Mouse (Mus musculus): Measurements from ENCODE around the gene Msl2.

The Msl2 gene

GRCm38 (mm10) chr9:101075091-101075581, 1.2 kb downstream of the Msl2 start:
- peak; percentile 66 for DNase-seq

- DNase-seq, result no peak
Observed at GRCm38 (mm10) chr9:101075694-101076093, 1.8 kb downstream of the Msl2 start.

DNA sequence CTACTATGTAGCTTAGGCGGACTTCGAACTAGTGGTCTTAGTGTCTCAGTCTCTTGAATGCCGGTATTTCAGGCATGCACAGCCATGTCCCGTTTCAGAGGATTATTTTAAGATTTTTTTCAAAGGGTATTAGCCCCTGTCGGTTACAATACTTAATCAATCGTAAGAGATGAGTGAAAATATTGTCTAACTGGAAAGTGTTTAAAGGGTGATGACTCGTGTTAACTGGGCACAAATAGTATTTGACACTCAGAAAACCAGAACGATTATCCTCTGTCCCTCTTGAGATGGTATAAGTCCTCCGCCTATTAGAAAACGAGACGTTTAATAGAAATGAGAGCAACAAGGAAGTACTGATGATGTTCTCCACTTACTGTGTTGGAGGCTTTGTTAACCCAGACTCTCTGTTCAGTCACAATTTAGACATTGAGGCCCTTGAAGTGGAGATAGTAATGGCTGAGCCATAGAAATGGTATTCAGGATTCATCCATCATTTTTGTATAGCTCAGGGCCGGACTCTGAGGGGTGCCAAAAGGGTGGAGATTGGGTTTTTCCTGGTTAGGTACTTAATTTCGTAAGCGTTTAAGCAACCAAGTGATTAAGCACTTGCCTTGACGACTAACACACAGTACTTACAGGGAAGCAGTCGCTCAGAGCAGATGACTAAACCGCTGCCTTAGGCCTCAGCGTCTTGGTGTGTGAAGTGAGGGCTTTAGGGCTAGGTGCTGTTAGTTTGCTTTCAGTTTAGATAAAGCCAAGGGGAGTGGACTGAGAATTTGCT, 2.4 kb downstream of the Msl2 start:
- DNase-seq, result peak; percentile 41

DNA sequence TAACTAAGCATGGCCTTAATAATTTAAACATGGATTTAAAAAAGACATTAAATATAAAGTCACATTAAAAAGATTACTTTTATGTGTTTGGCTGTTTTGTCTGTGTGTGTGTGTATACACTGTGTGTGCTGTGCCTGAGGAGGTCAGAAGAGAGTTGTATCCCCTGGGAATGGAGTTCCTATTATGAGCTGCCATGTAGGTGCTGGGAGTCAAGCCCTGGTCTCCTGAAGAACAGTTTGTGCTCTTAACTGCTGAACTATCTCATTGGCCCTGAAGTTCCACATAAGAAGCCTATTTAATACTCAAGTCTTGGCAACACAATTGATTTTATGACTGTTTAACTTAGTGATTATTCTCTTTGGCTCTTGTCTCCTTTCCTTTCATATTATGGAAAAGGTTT, 3.6 kb downstream of the Msl2 start:
- no peak for DNase-seq

DNA sequence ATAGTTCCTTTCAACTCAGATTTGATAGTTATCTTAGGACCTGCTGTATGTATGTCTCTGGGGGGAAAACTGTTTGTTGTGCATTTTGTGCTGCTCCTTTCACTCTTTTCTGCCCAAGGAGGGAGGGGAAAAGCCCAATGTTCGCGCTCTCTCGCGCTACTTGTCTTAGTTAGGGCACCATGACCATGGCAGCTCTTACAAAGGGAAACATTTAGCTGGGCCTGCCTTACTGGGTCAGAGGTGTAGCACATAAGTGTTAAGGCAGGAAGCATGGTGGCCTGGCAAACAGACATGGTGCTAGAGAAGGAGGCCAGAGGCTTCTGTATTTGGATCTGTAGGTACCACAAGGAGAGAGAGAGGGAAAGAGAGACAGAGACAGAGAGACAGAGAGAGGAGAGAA, 4.7 kb downstream of the Msl2 start:
- peak; percentile 30 for DNase-seq

- DNase-seq, result no peak
Observed at GRCm38 (mm10) chr9:101080046-101080685, 6.3 kb downstream of the Msl2 start.

GRCm38 (mm10) chr9:101083728-101084127, 9.8 kb downstream of the Msl2 start:
- no peak for DNase-seq

GRCm38 (mm10) chr9:101095425-101095824, 21.5 kb downstream of the Msl2 start:
- no peak for DNase-seq

GRCm38 (mm10) chr9:101096461-101096860, 22.6 kb downstream of the Msl2 start:
- DNase-seq, result no peak

DNA sequence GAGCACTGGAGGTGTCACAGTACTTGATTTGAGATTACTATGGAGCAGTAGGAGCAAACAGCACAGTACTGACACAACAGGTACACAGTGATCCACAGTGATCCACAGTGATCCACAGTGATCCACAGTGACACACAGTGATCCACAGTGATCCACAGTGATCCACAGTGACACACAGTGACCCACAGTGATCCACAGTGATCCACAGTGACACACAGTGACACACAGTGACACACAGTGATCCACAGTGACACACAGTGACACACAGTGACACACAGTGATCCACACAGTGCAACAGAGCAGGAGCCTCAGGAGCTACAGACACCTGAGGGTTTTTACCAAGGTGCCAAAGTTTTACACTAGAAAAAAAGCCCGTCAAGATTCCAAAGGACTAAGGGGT, 23.6 kb downstream of the Msl2 start:
- DNase-seq, result no peak

- DNase-seq, result no peak
Observed at GRCm38 (mm10) chr9:101099445-101099844, 25.5 kb downstream of the Msl2 start.

DNA sequence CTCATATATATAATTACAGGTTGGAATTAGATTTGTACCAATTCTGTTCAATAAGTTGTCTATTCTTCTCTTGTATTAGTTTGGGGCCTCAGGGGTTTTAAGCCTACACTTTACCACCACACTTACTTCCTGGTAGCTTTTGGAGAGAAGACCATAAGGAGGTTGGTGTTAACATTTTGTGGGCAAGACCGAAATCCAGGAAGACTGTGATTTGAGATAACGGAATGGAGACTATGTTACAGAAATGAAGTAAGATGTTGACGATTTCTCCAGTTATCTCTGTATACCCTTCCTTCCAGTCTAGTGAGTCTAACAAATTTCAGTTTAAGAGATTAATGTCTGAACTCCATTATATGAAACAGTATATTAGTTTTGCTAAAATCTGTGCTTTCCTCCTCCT, 26.3 kb downstream of the Msl2 start:
- no peak for DNase-seq

GRCm38 (mm10) chr9:101101547-101101946, 27.6 kb downstream of the Msl2 start:
- DNase-seq, result no peak

- DNase-seq, result no peak
Observed at GRCm38 (mm10) chr9:101102288-101102687, 28.4 kb downstream of the Msl2 start.

GRCm38 (mm10) chr9:101104931-101105330, 31.0 kb downstream of the Msl2 start:
- no peak for DNase-seq

- DNase-seq, result no peak
Observed at GRCm38 (mm10) chr9:101105735-101106134, 31.8 kb downstream of the Msl2 start.

- no peak for DNase-seq
Observed at GRCm38 (mm10) chr9:101107386-101107785, 33.5 kb downstream of the Msl2 start.

- peak; percentile 22 for DNase-seq
Observed at GRCm38 (mm10) chr9:101110013-101110412, 36.1 kb downstream of the Msl2 start.

DNA sequence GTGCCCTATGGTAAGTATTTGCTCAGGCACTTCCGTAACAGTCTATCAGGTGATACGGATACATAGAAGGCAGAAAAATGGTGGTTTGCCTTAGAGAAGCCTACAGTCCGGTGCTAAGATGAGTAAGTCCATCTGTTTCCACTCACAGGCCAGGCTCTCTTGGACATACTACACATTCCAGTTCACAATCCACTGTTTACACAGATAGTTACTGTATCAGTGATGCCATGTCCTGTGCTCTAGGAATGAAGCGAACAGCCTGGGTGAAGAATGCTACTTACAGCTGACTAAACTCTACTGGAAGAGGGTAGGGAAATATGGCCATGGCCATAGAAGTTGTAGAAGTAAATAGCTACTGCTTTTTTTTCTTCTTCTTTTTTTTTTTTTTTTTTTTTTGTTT, 39.4 kb downstream of the Msl2 start:
- no peak for DNase-seq

DNA sequence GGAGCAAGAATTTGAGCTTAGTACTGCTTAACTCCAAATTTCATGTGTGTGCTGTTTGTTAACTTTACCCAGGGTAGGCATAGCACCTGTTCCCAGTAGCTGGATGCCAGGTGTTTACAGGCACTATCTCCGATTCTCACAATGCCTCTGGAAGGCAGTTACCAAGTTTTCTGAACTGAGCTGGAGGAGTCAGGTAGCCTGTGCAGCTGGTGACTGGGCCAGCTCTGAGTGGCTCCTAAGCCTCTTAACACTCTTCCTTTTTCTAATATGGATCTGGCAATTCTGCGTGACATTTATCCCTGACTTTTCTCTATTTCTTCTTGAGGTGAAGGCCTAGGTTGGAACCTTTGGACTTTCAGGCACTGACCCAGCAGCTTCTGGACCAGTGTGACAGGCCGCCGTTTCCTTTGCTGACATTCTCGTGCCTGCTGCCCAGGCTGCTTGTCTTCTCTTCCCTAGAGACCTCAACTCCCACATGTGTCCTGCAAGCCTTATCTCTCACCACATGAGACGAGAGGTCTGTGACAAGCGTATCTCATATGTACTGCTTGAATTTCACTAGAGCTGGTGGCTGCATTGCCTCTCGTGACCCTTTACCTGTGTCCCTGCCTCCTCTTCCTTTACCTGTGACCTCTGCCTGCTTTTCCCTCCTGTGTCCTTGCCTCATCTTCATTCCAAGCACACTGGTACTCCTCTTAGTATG, 40.4 kb downstream of the Msl2 start:
- DNase-seq, result no peak

GRCm38 (mm10) chr9:101143635-101144034, 69.7 kb downstream of the Msl2 start:
- no peak for DNase-seq

- DNase-seq, result peak; percentile 15
Observed at GRCm38 (mm10) chr9:101152872-101153271, 79.0 kb downstream of the Msl2 start.

Measured in embryo, embryonic 11 days (tissue).